Mouse (Mus musculus) brain, embryonic 14.5 days (tissue): ENCODE results near the gene Tsg101.

Experiments used
- CTCF ChIP-seq: fragments of 200-500 bp; IDR thresholded peaks from 2 replicates; pipeline ENCODE4 v1.5.1; 2012; ENCODE audit warnings: inconsistent platforms, mild to moderate bottlenecking, moderate library complexity, borderline replicate concordance; ENCODE audit not compliant: insufficient read depth, insufficient read length; ENCODE audit errors: extremely low read depth
- POLR2A ChIP-seq: fragments of 200-500 bp; IDR thresholded peaks from 2 replicates; pipeline ENCODE4 v1.6.1; 2012; ENCODE audit warnings: mild to moderate bottlenecking, inconsistent platforms, borderline replicate concordance; ENCODE audit not compliant: poor library complexity, insufficient read depth, insufficient read length, severe bottlenecking; ENCODE audit errors: extremely low read depth

GRCm38 (mm10) chr7:46899343-46899742 is 20.4 kb downstream of the Tsg101 start:
- TF ChIP-seq POLR2A (no peak), CTCF (no peak)
